Mouse (Mus musculus) layer of hippocampus, adult 2 months (tissue): ENCODE measurements around the gene Nol4l. TPM values are rescaled to one million over a fixed set of nuclear protein-coding genes. Genes with fewer than 3 reads are reported as not detected.

ENCODE experiments used
- DNase-seq, 2 experiments: peaks; one replicate each; pipeline ENCODE4 v3.0.0; 2022; ENCODE audit warnings: low spot score in 2 of 2
- H3K27ac ChIP-seq: fragments of 200-600 bp; 2 replicates; pipeline ENCODE4 v1.8.1; 2022
- H3K4me3 ChIP-seq: fragments of 200-600 bp; 2 replicates; pipeline ENCODE4 v1.8.1; 2022; ENCODE audit warnings: mild to moderate bottlenecking
- CTCF ChIP-seq: fragments of 200-600 bp; conservative IDR thresholded peaks from 2 replicates; pipeline ENCODE4 v1.8.1; 2022; ENCODE audit warnings: antibody characterized with exemption, mild to moderate bottlenecking, moderate library complexity
- long read RNA-seq, 2 experiments: library from polyadenylated mRNA; stranded (forward); transcript quantifications; one replicate each; pipeline ENCODE4 v2.0.0; 2021; ENCODE audit warnings: borderline mapping rate in 2 of 2
- total RNA-seq, 2 experiments: library from RNA; stranded (reverse); gene quantifications; 2 replicates each; pipeline ENCODE4 v1.2.3; 2021

Gene Nol4l
- total RNA-seq, result 10 to 100 TPM; 47.6 to 52.1 TPM
- long read RNA-seq, experiment 1, full-length matches to known transcripts, result 5 of 28 reads
- long read RNA-seq, experiment 1, partial matches to known transcripts, result 18 of 28 reads
- long read RNA-seq, experiment 1, other reads (novel, unspliced or antisense), result 5 of 28 reads
- long read RNA-seq, experiment 2, full-length matches to known transcripts, result 7 of 24 reads
- long read RNA-seq, experiment 2, partial matches to known transcripts, result 11 of 24 reads
- long read RNA-seq, experiment 2, other reads (novel, unspliced or antisense), result 6 of 24 reads

- Histone ChIP-seq H3K4me3 (peak within 1 kb of the TSS; percentile 89), H3K27ac (peak within 1 kb of the TSS; percentile 95)
- no peak for TF ChIP-seq CTCF
- peak in 1 of 2 experiments; percentile 47 for DNase-seq
Measured at GRCm38 (mm10) chr2:153529931-153530766, at the start of gene Nol4l. Nol4l (minus strand) TSS chr2:153529971.

GRCm38 (mm10) chr2:153577122-153577521 lies 47.4 kb upstream of the Nol4l start:
- Histone ChIP-seq H3K4me3 (no peak overlapping the region), H3K27ac (no peak overlapping the region)
- no peak for DNase-seq
- TF ChIP-seq CTCF, result no peak

- DNase-seq, result no peak
- no peak for TF ChIP-seq CTCF
- H3K4me3 ChIP-seq, result no peak overlapping the region
- H3K27ac ChIP-seq, result no peak overlapping the region
Measured at GRCm38 (mm10) chr2:153576150-153576549, 46.4 kb upstream of the Nol4l start.

GRCm38 (mm10) chr2:153575554-153575953 lies 45.8 kb upstream of the Nol4l start:
- H3K4me3 ChIP-seq, result no peak overlapping the region
- H3K27ac ChIP-seq, result no peak overlapping the region
- no peak for DNase-seq
- TF ChIP-seq CTCF, result no peak

- Histone ChIP-seq H3K27ac (no peak overlapping the region), H3K4me3 (no peak overlapping the region)
- DNase-seq, result no peak
- TF ChIP-seq CTCF, result no peak
Measured at GRCm38 (mm10) chr2:153573101-153573500, 43.3 kb upstream of the Nol4l start.

- Histone ChIP-seq H3K4me3 (no peak overlapping the region), H3K27ac (no peak overlapping the region)
- DNase-seq, result no peak
- TF ChIP-seq CTCF, result no peak
Measured at GRCm38 (mm10) chr2:153568541-153568940, 38.8 kb upstream of the Nol4l start.

- Histone ChIP-seq H3K27ac (no peak overlapping the region), H3K4me3 (no peak overlapping the region)
- no peak for DNase-seq
- TF ChIP-seq CTCF, result no peak
Measured at GRCm38 (mm10) chr2:153568013-153568412, 38.2 kb upstream of the Nol4l start.

GRCm38 (mm10) chr2:153564343-153564742 lies 34.6 kb upstream of the Nol4l start:
- TF ChIP-seq CTCF, result peak; percentile 69
- no peak for DNase-seq
- Histone ChIP-seq H3K27ac (no peak overlapping the region), H3K4me3 (no peak overlapping the region)

- no peak for TF ChIP-seq CTCF
- Histone ChIP-seq H3K27ac (no peak overlapping the region; the same call in 1 of the 2 replicates), H3K4me3 (no peak overlapping the region)
- DNase-seq, result no peak
Measured at GRCm38 (mm10) chr2:153561564-153561963, 31.8 kb upstream of the Nol4l start.

GRCm38 (mm10) chr2:153560664-153561541 lies 31.1 kb upstream of the Nol4l start:
- DNase-seq, result no peak
- H3K4me3 ChIP-seq, result peak overlapping the region; percentile 35
- H3K27ac ChIP-seq, result peak overlapping the region; percentile 36; the same call in 1 of the 2 replicates
- TF ChIP-seq CTCF, result no peak

GRCm38 (mm10) chr2:153559613-153560152 lies 29.9 kb upstream of the Nol4l start:
- TF ChIP-seq CTCF, result no peak
- DNase-seq, result peak in 1 of 2 experiments; percentile 19
- Histone ChIP-seq H3K27ac (no peak overlapping the region), H3K4me3 (no peak overlapping the region)

GRCm38 (mm10) chr2:153558464-153558863 lies 28.7 kb upstream of the Nol4l start:
- TF ChIP-seq CTCF, result no peak

More at GRCm38 (mm10) chr2:153558464-153558863, 28.7 kb upstream of the Nol4l start:
- H3K27ac ChIP-seq, result no peak overlapping the region
- no peak overlapping the region for H3K4me3 ChIP-seq
- DNase-seq, result no peak
